Mouse (Mus musculus): ENCODE measurements at regions not wholly inside any gene's neighbourhood (a gene's known extent, or its start where the extent isn't known, plus 50 kb on each side); places are given as distances from the start of the nearest gene placed in this dataset.

DNA sequence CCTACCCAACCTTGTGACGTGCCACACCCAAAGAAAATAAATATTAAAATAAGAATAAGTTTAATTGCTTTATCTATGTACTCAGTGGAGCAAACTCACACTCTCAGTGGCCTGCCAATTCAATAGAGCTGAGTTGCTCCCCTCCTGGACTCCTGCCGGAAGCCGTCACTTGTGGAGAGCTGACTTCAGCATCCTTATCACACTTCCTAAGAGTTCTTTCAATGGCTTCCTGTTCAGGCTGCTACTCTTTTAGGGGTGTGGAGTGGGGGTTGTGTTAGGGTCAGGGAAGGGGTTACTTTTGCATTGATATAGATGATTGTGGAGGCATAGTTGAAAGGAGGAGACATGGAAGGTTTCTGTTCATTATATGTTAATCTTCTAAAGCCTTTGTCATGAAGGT lies 147.7 kb downstream of the Dusp6 start:
- intact Hi-C loops (cut with DNase I) = loop anchor here (5.0 kb wide), 2 partner anchors 167 to 243 kb away; no protein-coding TSS in a partner anchor

GRCm38 (mm10) chr10:99413455-99413854 lies 150.4 kb downstream of the Dusp6 start:
- intact Hi-C loops (cut with DNase I) = loop anchor here (5.0 kb wide), 2 partner anchors 164 to 246 kb away; no protein-coding TSS in a partner anchor

DNA sequence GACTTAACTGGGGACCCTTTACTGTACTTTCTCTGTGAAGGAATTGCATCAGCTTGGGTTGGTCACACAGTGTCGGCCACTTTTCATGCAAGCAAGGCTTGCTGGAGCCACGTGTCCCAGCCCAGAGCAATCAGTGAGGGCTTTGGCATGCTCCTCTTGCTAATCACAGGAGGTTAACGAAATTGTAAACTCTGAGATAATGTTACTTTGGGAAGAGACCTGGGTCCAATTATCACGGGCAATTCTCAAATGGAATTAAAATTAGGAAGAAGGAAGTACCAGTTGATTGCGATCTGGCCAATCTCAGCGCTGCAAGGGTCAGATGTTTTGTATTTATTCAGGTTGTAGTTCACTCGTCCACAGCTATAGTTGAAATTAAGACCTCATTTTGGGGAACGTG lies 153.2 kb downstream of the Dusp6 start:
- intact Hi-C loops (cut with DNase I) = no loop called here

DNA sequence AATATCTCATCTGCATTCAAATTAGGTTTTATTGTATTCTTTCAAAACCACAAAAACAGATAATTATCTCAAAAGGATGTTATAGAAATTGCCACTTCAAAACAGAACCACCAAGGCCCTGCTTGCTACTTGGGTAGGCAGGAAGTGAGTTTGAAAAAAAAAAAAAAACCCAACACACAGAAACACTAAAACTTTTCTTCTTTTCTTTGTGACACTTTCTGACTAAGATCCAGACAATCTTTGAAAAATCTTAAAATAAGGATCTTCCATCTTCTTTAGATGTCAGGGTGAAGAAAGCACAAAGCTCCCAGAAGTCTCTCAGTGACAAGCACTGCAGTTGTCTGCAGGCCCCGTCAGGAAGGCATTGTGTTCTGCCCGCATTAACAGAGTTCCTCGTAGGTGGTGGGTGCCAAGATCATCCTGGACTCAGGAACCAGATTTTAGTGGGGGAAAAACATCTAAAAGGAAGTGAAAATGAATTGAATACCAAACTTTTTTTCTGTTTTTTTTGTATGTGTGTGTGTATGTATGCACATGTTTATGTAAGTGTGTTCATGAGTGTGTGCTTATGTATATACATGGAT lies 154.0 kb downstream of the Dusp6 start:
- intact Hi-C loops (cut with DNase I) = no loop called here

- intact Hi-C loops (cut with DNase I) = no loop called here
Observed at GRCm38 (mm10) chr10:99417591-99417990, 154.6 kb downstream of the Dusp6 start.

GRCm38 (mm10) chr10:99418497-99418896 lies 155.5 kb downstream of the Dusp6 start:
- intact Hi-C loops (cut with DNase I) = no loop called here

- intact Hi-C loops (cut with DNase I) = no loop called here
Observed at GRCm38 (mm10) chr10:99419532-99419931, 156.5 kb downstream of the Dusp6 start.

DNA sequence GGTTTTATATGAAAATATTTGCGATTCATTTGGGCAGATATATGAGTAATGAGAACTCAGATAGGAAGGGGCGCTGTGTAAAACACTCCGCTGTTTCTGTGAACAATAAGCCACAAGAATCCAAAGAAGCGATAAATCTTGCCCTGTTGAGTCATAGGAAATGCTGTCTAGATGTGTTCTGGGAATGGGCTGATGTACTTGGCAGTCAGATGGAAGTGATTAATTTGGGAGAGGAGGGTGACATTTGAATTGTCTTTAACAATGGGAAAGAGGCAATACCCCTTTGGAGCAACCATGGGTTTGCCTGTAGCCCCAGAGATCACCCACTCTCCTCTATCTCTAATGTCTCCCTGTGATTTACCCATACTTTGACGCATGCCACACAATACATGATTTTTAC lies 160.4 kb downstream of the Dusp6 start:
- intact Hi-C loops (cut with DNase I) = no loop called here

GRCm38 (mm10) chr10:99425265-99425664 lies 162.2 kb downstream of the Dusp6 start:
- intact Hi-C loops (cut with DNase I) = no loop called here

DNA sequence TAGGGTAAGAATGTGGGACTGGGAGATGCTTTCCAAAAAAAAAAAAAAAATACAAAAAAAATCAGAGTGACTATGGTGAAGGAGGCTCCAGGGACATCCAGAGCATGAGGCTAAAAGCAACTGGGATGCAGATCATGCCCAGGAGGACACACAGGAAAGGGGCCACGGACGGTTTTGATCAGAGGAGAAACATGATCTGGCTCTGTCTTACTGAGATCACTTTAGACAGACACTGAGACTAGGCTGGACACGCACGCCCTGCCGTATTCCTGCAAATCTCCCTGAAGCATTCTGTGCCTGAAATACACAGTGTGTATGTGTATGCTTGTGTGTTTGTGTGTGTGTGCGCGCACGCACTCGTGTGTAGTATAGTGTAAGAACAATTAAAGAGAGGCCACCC lies 167.1 kb downstream of the Dusp6 start:
- intact Hi-C loops (cut with DNase I) = no loop called here

DNA sequence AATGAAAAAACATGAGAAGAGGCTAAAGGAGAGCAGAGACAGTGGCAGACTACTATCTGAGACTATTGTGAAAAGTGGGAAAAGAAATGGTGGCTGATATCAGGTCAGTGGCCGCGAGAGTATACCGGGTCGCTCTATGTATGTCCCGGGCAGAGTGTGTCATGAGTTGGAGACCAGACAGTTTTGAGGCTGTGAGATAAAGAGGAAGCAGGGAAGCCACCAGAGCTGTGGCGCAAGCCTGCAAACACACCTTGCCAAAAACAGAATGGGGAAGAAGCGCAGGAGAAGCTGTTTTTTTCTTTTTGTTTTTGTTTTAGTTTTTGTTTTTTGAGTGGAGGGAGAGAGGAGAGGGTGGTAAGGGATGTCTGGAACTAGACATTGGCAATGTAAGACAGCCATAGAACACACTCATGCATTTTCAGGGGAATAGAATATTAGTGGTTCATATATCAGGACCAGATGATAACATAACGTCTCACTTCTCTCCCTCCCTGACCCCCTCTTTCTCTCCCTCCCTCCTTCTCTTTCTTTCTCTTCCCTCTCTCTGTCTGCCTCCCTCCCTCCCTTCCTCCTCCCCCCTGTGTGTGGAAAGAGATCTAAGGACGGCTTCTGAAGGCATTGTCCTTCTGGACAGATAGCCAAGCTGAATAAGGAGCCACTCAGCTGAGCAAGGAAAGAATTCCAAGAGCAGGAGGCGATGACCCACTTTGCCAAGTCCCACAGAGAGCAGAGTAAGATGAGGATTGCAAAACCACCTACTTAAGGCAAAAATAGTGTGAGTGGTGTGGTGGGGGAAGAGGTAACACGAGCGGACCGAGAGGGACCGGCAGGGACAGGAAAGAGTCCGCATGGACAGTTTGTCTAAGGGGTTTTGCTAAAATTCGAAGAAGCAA lies 167.9 kb downstream of the Dusp6 start:
- intact Hi-C loops (cut with DNase I) = no loop called here

GRCm38 (mm10) chr10:99437060-99437459 lies 174.0 kb downstream of the Dusp6 start:
- intact Hi-C loops (cut with DNase I) = no loop called here

- intact Hi-C loops (cut with DNase I) = no loop called here
Observed at GRCm38 (mm10) chr10:99440169-99440568, 177.1 kb downstream of the Dusp6 start.

- intact Hi-C loops (cut with DNase I) = no loop called here
Observed at GRCm38 (mm10) chr10:99441014-99441413, 178.0 kb downstream of the Dusp6 start.

DNA sequence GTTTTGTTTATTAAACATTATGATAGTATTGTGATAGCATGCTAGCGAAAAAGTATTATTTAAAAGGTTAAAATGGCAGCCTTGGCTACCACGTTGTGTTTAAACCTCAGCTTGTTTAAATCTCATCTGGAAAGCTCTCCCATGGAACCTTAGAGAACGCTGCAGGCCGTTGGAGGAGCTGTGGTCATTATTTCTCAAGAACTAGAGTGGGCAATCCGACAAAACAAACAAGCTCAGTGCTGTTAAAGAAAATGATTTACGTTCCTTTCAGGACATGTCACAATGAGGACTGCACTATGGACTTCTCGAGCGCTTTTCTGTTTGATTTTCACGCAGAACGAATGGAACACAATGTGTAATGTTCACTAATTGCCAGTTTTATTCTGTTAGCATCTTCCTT lies 178.9 kb downstream of the Dusp6 start:
- intact Hi-C loops (cut with DNase I) = no loop called here

DNA sequence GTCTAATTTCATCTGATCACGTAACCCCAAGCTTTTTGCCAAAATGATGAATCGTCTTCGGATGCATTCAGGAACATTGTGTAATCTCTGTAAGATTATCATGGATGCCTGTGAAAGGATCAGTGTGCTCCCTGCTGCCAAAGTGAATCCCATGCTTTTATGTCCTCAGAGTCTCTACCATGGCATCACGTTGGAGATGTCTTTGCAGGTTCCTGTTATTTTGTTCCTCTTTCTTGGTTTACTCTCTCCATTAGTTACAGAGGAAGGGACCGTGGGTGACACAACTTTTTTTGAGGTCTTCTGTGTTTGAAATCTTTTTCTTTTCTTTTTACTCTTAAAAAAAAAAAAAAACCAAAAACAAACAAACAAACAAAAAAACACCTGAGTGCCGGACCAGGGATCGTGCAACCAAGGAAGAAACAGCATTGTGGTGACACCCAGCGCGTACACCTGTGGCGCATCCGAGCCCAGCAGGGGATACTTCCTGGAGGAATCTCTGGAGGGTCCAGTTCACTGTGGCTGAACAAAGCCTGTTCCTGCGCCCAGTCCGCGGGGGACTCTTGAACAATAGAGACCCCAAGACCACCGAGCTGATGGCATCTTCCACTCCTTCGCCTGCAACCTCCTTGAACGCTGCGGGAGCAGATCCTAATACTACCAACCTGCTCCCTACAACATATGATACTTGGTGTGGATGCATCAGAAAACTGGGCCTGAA lies 180.6 kb downstream of the Dusp6 start:
- intact Hi-C loops (cut with DNase I) = no loop called here

GRCm38 (mm10) chr10:99450714-99451625 lies 187.9 kb downstream of the Dusp6 start:
- intact Hi-C loops (cut with DNase I) = no loop called here

DNA sequence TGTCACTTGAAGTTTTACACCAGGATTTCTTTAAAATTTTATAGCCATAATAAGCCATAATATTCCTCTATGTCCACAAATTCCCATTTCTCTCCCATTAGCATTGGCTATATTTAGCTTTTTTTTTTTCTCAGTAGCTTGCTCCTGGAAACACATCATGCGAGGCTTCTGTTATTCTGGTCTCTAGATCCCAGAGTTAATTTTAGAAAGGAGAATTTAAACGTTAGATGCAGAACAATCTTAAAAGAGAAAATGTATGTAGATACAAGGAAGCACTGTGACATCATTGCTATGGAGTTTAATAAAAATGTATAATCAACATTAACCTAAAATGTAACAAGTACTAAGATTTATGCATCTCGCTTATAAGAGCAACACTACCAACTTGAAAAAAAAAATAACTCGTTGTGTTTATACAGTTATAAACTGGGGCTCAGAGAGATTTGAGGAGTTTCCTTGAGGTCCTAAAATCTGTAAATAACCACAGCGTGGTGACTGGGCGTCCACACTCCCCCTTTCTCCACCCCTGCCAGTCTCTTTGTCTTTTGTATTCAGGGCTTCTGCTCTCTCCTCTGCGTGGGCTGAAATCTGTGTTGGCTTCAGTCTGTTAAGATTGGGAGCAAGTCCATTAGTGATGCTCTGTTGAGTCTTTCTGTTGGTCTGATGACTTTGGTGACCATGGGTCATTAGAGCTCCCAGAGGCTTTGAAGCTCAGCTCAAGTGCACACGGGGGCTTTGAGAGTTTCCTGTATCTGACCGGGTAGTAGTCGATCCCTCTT lies 188.8 kb downstream of the Dusp6 start:
- intact Hi-C loops (cut with DNase I) = no loop called here

DNA sequence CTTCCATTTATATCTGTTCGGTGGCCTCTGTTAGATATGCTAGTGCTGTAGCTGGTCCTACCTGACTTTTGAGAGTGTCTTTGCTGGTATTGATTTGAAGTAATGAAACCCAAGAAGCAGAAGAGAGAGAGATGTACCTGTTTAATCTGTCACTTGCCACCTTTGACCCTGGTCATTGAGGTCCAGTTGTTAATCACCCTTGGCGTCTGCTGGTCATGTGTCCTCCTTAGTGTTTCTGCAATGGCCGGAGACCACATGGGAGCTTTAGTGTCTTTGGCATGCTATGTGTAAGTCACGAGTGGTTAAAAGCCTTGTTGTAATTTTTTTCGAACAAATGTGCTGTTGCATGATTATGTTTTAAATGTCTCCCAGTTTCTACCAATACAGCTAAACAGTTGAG lies 193.1 kb downstream of the Dusp6 start:
- intact Hi-C loops (cut with DNase I) = no loop called here

DNA sequence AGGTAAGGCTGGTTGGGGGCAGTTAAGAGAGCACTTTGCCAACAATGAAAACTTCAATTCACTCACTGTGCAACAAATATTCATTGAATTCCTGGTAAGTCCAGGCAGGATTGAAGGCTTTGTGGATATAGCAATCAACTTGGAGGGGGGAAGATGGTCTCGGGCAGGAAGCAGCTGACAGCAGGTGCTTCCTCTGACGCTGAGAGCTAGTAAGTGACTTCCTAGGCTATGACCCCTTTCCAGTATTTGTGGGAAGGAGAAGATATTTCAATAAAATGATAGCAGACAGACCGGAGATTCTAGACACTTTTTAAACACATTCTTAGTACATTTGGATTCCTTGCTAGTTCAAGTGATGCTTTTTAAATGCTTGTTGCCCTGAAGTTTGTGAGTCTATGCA lies 195.0 kb downstream of the Dusp6 start:
- intact Hi-C loops (cut with DNase I) = no loop called here

Data from adrenal gland (tissue).